Mouse (Mus musculus): ENCODE measurements around the gene Enpp7. TPM values are rescaled to one million over a fixed set of nuclear protein-coding genes. Genes with fewer than 3 reads are reported as not detected.

The Enpp7 gene
- polyA plus RNA-seq, 1 experiment = not detected

DNA sequence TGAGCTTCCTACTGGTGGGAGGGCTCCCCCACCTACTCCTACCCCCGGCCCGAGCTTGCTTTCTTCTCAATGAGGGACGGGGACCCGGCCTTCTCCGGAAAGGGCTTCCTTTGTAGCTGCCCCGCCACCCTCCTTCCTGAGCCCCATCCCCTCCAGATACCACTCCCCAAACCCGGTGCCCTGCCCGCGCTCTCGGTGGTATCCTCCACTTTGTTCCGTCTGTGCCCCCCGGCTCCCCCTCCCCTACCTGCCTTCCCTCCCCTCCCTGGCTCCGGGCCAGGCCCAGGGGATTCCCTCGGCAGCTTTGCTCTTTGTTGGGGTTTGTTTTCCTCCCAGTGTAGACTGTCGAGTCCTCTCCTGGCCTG is 35.6 kb downstream of the Enpp7 start:
- TF ChIP-seq TAL1 (IDR thresholded peaks at IDR 0.05; ENCODE audit: low read length) = no peak
- no peak for TF ChIP-seq GATA1 (IDR thresholded peaks at IDR 0.05; ENCODE audit: low read length)
- H3K27me3 ChIP-seq (ENCODE audit: control insufficient read depth) = peaks cover 63% of the 10 kb centered on the region
- H3K4me3 ChIP-seq (replicated peaks) = peak overlapping the region; percentile 66
- H3K4me1 ChIP-seq (ENCODE audit: control insufficient read depth) = peaks cover 14% of the 10 kb centered on the region
- no peaks in the 10 kb centered on the region for H3K9me3 ChIP-seq (ENCODE audit: control insufficient read depth, low read length)
- peaks cover 18% of the 10 kb centered on the region for H3K36me3 ChIP-seq (ENCODE audit: control insufficient read depth)

DNA sequence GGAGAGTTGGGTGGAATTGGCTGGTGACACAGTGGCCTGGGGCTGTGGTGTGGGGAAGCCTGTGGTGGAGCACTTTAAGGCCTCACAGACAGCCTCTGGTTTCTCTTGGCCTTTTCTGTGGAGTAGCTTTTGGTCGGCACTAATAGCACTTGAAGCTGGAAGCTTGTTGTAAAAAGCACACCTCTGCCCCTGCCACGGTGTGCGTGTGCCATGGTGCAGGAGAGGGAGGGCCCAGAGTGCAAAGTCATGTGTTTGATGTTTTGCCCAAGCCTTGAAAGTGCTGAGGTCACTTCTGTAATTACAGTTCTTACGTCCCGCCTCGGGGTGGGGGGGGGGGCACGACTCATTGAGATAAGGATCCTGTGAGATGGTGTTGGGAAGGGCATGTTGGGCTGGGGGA is 36.3 kb downstream of the Enpp7 start:
- Histone ChIP-seq H3K9me3 (ENCODE audit: control insufficient read depth, low read length) (no peaks in the 10 kb centered on the region), H3K27me3 (ENCODE audit: control insufficient read depth) (peaks cover 56% of the 10 kb centered on the region), H3K4me3 (replicated peaks) (peak overlapping the region; percentile 66), H3K4me1 (ENCODE audit: control insufficient read depth) (peaks cover 14% of the 10 kb centered on the region), H3K36me3 (ENCODE audit: control insufficient read depth) (peaks cover 24% of the 10 kb centered on the region)
- TF ChIP-seq TAL1 (IDR thresholded peaks at IDR 0.05; ENCODE audit: low read length) (no peak), GATA1 (IDR thresholded peaks at IDR 0.05; ENCODE audit: low read length) (no peak)

- Histone ChIP-seq H3K4me1 (ENCODE audit: control insufficient read depth) (peaks cover 14% of the 10 kb centered on the region), H3K36me3 (ENCODE audit: control insufficient read depth) (peaks cover 26% of the 10 kb centered on the region), H3K27me3 (ENCODE audit: control insufficient read depth) (peaks cover 39% of the 10 kb centered on the region), H3K9me3 (ENCODE audit: control insufficient read depth, low read length) (no peaks in the 10 kb centered on the region), H3K4me3 (replicated peaks) (no peak overlapping the region)
- no peak for TF ChIP-seq GATA1 (IDR thresholded peaks at IDR 0.05; ENCODE audit: low read length)
- TF ChIP-seq TAL1 (IDR thresholded peaks at IDR 0.05; ENCODE audit: low read length) = no peak
Observed at GRCm38 (mm10) chr11:119026203-119026602, 38.2 kb downstream of the Enpp7 start.

- H3K4me3 ChIP-seq (replicated peaks) = no peak overlapping the region
- TF ChIP-seq TAL1 (IDR thresholded peaks at IDR 0.05; ENCODE audit: low read length) (no peak), GATA1 (IDR thresholded peaks at IDR 0.05; ENCODE audit: low read length) (no peak)
- H3K9me3 ChIP-seq (ENCODE audit: control insufficient read depth, low read length) = peaks cover 3% of the 10 kb centered on the region; the same call in 1 of the 2 replicates
Observed at GRCm38 (mm10) chr11:119033874-119034558, 46.0 kb downstream of the Enpp7 start.

GRCm38 (mm10) chr11:119034635-119035034 is 46.6 kb downstream of the Enpp7 start:
- no peak for TF ChIP-seq TAL1 (IDR thresholded peaks at IDR 0.05; ENCODE audit: low read length)
- no peak for TF ChIP-seq GATA1 (IDR thresholded peaks at IDR 0.05; ENCODE audit: low read length)
- Histone ChIP-seq H3K9me3 (ENCODE audit: control insufficient read depth, low read length) (peaks cover 3% of the 10 kb centered on the region; the same call in 1 of the 2 replicates), H3K4me3 (replicated peaks) (no peak overlapping the region), H3K4me1 (ENCODE audit: control insufficient read depth) (no peaks in the 10 kb centered on the region; the same call in 1 of the 2 replicates), H3K36me3 (ENCODE audit: control insufficient read depth) (peaks cover 2% of the 10 kb centered on the region; the same call in 1 of the 2 replicates), H3K27me3 (ENCODE audit: control insufficient read depth) (peaks cover 73% of the 10 kb centered on the region)

More at GRCm38 (mm10) chr11:119033874-119034558, 46.0 kb downstream of the Enpp7 start:
- peaks cover 6% of the 10 kb centered on the region for H3K36me3 ChIP-seq (ENCODE audit: control insufficient read depth)
- no peaks in the 10 kb centered on the region for H3K4me1 ChIP-seq (ENCODE audit: control insufficient read depth)
- peaks cover 68% of the 10 kb centered on the region for H3K27me3 ChIP-seq (ENCODE audit: control insufficient read depth)

GRCm38 (mm10) chr11:119035094-119035685 is 47.2 kb downstream of the Enpp7 start:
- peaks cover 6% of the 10 kb centered on the region for H3K4me1 ChIP-seq (ENCODE audit: control insufficient read depth)
- H3K36me3 ChIP-seq (ENCODE audit: control insufficient read depth) = peaks cover 2% of the 10 kb centered on the region; the same call in 1 of the 2 replicates
- H3K9me3 ChIP-seq (ENCODE audit: control insufficient read depth, low read length) = peaks cover 3% of the 10 kb centered on the region; the same call in 1 of the 2 replicates
- H3K27me3 ChIP-seq (ENCODE audit: control insufficient read depth) = peaks cover 79% of the 10 kb centered on the region
- no peak for TF ChIP-seq GATA1 (IDR thresholded peaks at IDR 0.05; ENCODE audit: low read length)
- no peak for TF ChIP-seq TAL1 (IDR thresholded peaks at IDR 0.05; ENCODE audit: low read length)
- H3K4me3 ChIP-seq (replicated peaks) = no peak overlapping the region

DNA sequence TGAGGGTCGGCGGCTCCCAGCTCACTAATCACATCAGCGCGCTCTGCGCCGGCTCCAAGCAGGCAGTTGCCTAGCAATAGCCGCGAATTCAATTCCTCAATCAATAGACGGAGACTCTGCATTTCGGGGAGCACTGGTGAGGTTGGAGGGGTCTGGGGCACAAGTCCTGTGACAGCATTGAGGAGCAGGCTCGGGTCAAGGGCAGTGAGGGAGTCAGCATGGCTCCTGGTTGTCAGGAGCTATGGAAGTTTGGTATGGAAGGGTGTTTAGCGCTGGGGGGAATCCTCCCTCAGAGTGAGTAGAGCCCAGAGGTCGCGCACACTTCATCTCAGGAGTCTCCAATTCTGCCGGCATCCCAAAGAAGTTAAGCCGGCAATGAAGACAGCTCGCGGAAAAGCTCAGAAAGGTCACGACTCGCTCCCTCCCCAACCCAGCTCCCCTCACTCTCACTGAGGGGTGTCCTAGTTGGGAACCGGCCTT is 47.7 kb downstream of the Enpp7 start:
- Histone ChIP-seq H3K27me3 (ENCODE audit: control insufficient read depth) (peaks cover 84% of the 10 kb centered on the region), H3K36me3 (ENCODE audit: control insufficient read depth) (peaks cover 2% of the 10 kb centered on the region; the same call in 1 of the 2 replicates), H3K4me3 (replicated peaks) (no peak overlapping the region), H3K4me1 (ENCODE audit: control insufficient read depth) (peaks cover 11% of the 10 kb centered on the region), H3K9me3 (ENCODE audit: control insufficient read depth, low read length) (peaks cover 3% of the 10 kb centered on the region; the same call in 1 of the 2 replicates)
- TF ChIP-seq GATA1 (IDR thresholded peaks at IDR 0.05; ENCODE audit: low read length) (no peak), TAL1 (IDR thresholded peaks at IDR 0.05; ENCODE audit: low read length) (no peak)

- peaks cover 2% of the 10 kb centered on the region; the same call in 1 of the 2 replicates for H3K36me3 ChIP-seq (ENCODE audit: control insufficient read depth)
- H3K4me3 ChIP-seq (replicated peaks) = no peak overlapping the region
- H3K27me3 ChIP-seq (ENCODE audit: control insufficient read depth) = peaks cover 92% of the 10 kb centered on the region
- peaks cover 17% of the 10 kb centered on the region for H3K4me1 ChIP-seq (ENCODE audit: control insufficient read depth)
- no peak for TF ChIP-seq TAL1 (IDR thresholded peaks at IDR 0.05; ENCODE audit: low read length)
- TF ChIP-seq GATA1 (IDR thresholded peaks at IDR 0.05; ENCODE audit: low read length) = no peak
- H3K9me3 ChIP-seq (ENCODE audit: control insufficient read depth, low read length) = peaks cover 7% of the 10 kb centered on the region; the same call in 1 of the 2 replicates
Observed at GRCm38 (mm10) chr11:119036447-119036846, 48.5 kb downstream of the Enpp7 start.
